Mouse (Mus musculus) T-helper 2 cell (primary cell): ENCODE data around the gene Olfr17.
"Not testable (repeated sequence)": the region's sequence is repeated elsewhere in the genome, so short reads cannot be mapped to it uniquely, and the experiment has no call there.

Experiments used
- in situ Hi-C: fragments of 300-600 bp; cut with MboI, MseI; formaldehyde crosslinking; loops from one replicate; pipeline ENCODE4 v1.15.1; 2025; ENCODE audit warnings: high pct_unique_total_duplicates

Gene Olfr17

GRCm38 (mm10) chr7:107092920-107093319 is at the start of gene Olfr17:
TSS of gene Olfr17 (plus strand) at chr7:107093220.
- in situ Hi-C loops: no loop called here

GRCm38 (mm10) chr7:107044407-107044806 is 48.6 kb upstream of the Olfr17 start:
- in situ Hi-C loops: loop anchor here (25.0 kb wide), 1 partner anchor 1132 kb away; no protein-coding TSS in a partner anchor

GRCm38 (mm10) chr7:107045833-107046232 is 47.2 kb upstream of the Olfr17 start:
- in situ Hi-C loops: loop anchor here (25.0 kb wide), 1 partner anchor 1134 kb away; no protein-coding TSS in a partner anchor

GRCm38 (mm10) chr7:107047578-107047977 is 45.4 kb upstream of the Olfr17 start:
- in situ Hi-C loops: loop anchor here (25.0 kb wide), 1 partner anchor 1135 kb away; no protein-coding TSS in a partner anchor

GRCm38 (mm10) chr7:107070681-107071080 is 22.3 kb upstream of the Olfr17 start, which contains the start of gene Olfr714:
TSS of gene Olfr714 (plus strand) at chr7:107070981.
- in situ Hi-C loops: no loop called here

- in situ Hi-C loops: not testable (repeated sequence)
Observed at GRCm38 (mm10) chr7:107110269-107110668, 17.2 kb downstream of the Olfr17 start, which contains the start of gene Olfr715b. TSS of gene Olfr715b (minus strand) at chr7:107110369.

- in situ Hi-C loops: not testable (repeated sequence)
Observed at GRCm38 (mm10) chr7:107130983-107131382, 38.0 kb downstream of the Olfr17 start, which contains the start of gene Olfr715. TSS of gene Olfr715 (minus strand) at chr7:107131083.

- in situ Hi-C loops: not testable (repeated sequence)
Observed at GRCm38 (mm10) chr7:107138027-107138426, 45.0 kb downstream of the Olfr17 start, which contains the start of gene Olfr716. TSS of gene Olfr716 (plus strand) at chr7:107138327.
